Mouse (Mus musculus) Patski (cell line): ENCODE measurements at regions not wholly inside any gene's neighbourhood (a gene's known extent, or its start where the extent isn't known, plus 50 kb on each side); places are given as distances from the start of the nearest gene placed in this dataset.

Experiments
- ATAC-seq: fragments of 100-300 bp; one replicate; pipeline ENCODE4 v1.8.0; 2021
- CTCF ChIA-PET: fragments of 350-600 bp; sonication (Branson Sonifier 250); formaldehyde crosslinking; loops from one replicate; lab custom pipeline; 2022; ENCODE audit warnings: inconsistent platforms; lab: Charles Lee
- POLR2A ChIA-PET: fragments of 350-600 bp; sonication (Branson Sonifier 250); formaldehyde crosslinking; loops from one replicate; lab custom pipeline; 2022; ENCODE audit warnings: antibody characterized with exemption, inconsistent platforms; lab: Charles Lee
- DNase-seq: peaks from one replicate; pipeline ENCODE4 v3.0.0-alpha.2; 2011; ENCODE audit warnings: low read depth, low spot score
- H3K27me3 ChIP-seq: fragments of 371-371 bp; one replicate; pipeline ENCODE4 v1.5.1; 2021
- CTCF ChIP-seq: fragments of 100-300 bp; IDR thresholded peaks from one replicate; pipeline ENCODE4 v1.5.1; 2021
- in situ Hi-C: fragments of 300-500 bp; cut with MboI; formaldehyde crosslinking; loops from 3 replicates; pipeline ENCODE4 v1.11.1; 2018; ENCODE audit warnings: low pct_unique_long_range_greater_than_20kb, mixed read lengths

DNA sequence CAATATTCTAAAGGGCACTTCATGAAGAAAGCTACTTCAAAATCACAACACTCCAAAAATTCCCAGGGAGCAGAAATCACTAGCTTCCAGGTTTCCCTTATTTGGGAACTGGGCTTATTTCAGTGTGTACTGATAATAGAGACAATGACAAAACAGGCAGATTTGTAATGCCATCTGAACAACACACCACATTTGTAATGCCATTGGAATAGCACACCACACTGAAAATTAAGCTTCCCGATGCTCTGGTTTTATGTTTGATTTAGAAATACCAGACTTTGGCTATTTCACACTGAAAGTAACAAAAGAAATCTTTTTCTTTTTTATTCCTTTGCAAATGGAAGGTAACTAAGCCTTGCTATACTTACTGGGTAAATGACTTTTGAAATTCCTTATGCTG lies 343.5 kb upstream of the Cdh20 start:
- no peak for ATAC-seq
- no peaks in the 10 kb centered on the region for H3K27me3 ChIP-seq
- no peak for TF ChIP-seq CTCF
- in situ Hi-C loops = no loop called here
- ChIA-PET POLR2A (interaction anchor here (1.0 kb wide), 1 partner anchor 34 kb away, joined by 6 read pairs; no protein-coding TSS in a partner anchor), CTCF (no interaction called here)
- no peak for DNase-seq

DNA sequence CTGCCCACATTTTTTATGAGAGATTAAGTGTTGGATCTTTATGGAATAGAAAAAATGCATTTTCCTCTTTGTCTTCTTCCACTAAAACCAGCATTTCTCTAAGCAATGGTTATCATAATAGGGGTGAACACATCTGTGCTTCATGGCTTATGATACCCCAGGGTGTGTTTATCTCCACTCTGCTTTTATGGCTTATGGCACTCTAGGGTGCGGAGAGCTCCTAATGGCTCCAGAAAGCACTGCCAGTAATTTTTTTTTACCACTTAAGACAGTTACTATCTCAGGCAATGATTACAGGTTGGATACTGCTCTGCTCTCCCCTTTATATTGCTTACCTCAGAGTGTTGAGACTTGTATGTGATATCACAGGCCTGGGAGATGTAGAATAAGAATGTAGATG lies 343.0 kb upstream of the Cdh20 start:
- in situ Hi-C loops = no loop called here
- ChIA-PET CTCF (no interaction called here), POLR2A (interaction anchor here (1.0 kb wide), 1 partner anchor 33 kb away, joined by 6 read pairs; no protein-coding TSS in a partner anchor)
- ATAC-seq (no peak), DNase-seq (no peak)
- H3K27me3 ChIP-seq = no peaks in the 10 kb centered on the region
- TF ChIP-seq CTCF = no peak

DNA sequence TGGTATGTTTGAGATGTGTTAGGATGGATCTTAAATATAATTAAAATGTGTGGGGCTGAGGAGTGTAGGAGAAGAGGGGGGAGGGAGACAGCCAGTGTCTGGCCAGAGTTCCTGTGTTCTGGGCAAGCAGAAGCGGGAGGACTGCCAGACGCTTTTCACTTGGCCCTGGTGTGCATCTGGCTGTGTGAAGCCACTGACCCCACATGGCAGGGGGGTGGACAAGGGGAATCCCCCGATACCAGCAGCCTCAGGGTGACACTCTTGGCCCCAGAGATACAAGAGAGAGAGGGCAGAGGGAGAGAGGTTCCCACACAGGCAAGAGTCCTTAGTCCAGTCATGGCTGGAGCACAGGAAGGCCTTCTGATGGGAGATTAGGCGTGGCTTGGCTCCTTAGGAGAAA lies 318.7 kb upstream of the Cdh20 start:
- POLR2A ChIA-PET = no interaction called here
- TF ChIP-seq CTCF = no peak
- no peak for ATAC-seq
- no peaks in the 10 kb centered on the region for H3K27me3 ChIP-seq
- in situ Hi-C loops = no loop called here
- CTCF ChIA-PET = no interaction called here
- DNase-seq = no peak

DNA sequence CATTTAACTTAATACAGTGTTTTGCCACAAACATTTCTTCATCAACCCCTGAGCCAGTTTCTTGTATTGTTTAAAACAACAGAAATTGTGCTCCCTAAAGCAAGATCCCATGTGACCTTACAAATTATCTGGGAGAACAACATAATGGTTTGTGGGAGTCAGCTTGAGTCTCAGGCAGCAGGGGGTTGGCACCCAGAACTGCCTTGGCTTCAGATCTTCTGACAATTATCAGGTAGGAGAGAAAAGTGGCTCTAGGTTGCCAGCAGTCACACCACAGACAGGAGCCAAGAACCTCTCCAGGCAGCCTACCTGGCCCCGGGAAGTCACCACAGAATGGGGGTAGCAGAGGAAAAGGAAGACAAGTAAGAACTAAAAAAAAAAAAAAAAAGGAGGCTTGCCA lies 299.8 kb upstream of the Cdh20 start:
- DNase-seq (no peak), ATAC-seq (no peak)
- no peak for TF ChIP-seq CTCF
- in situ Hi-C loops = no loop called here
- POLR2A ChIA-PET = no interaction called here
- CTCF ChIA-PET = no interaction called here
- no peaks in the 10 kb centered on the region for H3K27me3 ChIP-seq

DNA sequence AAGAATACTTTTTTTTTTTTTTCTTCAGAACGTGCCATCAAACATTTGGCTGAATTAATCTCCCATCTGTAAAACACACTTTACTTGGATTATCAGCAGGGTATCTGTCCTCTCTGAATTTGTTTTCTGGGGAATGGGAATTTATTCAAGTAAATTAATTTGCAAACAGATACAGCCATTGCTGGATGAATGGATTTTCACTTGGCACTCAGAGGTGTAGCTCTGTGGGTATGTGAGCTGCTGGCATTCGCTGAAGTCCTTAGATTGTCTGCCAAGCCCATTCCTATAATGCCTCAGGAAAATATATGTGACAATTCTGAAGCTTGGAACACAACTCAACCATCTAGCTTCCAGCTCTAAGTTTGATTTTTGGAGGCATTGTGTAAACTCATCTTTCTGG lies 288.6 kb upstream of the Cdh20 start:
- ChIA-PET POLR2A (no interaction called here), CTCF (interaction anchor here (0.9 to 1.0 kb wide), 2 partner anchors 22 to 23 kb away, joined by 3 read pairs; no protein-coding TSS in a partner anchor)
- ATAC-seq (no peak), DNase-seq (no peak)
- no peak for TF ChIP-seq CTCF
- in situ Hi-C loops = no loop called here
- no peaks in the 10 kb centered on the region for H3K27me3 ChIP-seq
